Mouse (Mus musculus) lung, postnatal 0 days (tissue): Measurements from ENCODE around the gene Gm12216.

Experiments used
- CTCF ChIP-seq: IDR thresholded peaks from 2 replicates; pipeline ENCODE4 v1.5.1; 2016; ENCODE audit warnings: antibody characterized with exemption, mild to moderate bottlenecking
- EP300 ChIP-seq: IDR thresholded peaks from 2 replicates; pipeline ENCODE4 v1.6.1; 2016; ENCODE audit warnings: antibody characterized with exemption, mild to moderate bottlenecking, control low read depth

- TF ChIP-seq CTCF (no peak), EP300 (no peak)
Measured at GRCm38 (mm10) chr11:53889091-53889645, 30.1 kb upstream of the Gm12216 start.
